Mouse (Mus musculus) hindbrain, postnatal 0 days (tissue): ENCODE data around the gene 9330182L06Rik. TPM values are rescaled to one million over a fixed set of nuclear protein-coding genes. Genes with fewer than 3 reads are reported as not detected.
A peak's percentile ranks its signal among the peaks of the same experiment; 100 is the strongest.

ENCODE experiments used
- ATAC-seq: fragments of 200-750 bp; cut with Nextera tagmentation; 2 replicates; pipeline ENCODE4 v1.8.0; 2017; ENCODE audit warnings: mild to moderate bottlenecking, moderate TSS enrichment, moderate library complexity
- DNase-seq: peaks from one replicate; pipeline ENCODE4 v3.0.0-alpha.2; 2015; ENCODE audit warnings: low spot score
- H3K27ac ChIP-seq: fragments of 300-500 bp; sonication (generic); 2 replicates; pipeline ENCODE4 v1.5.1; 2014; ENCODE audit warnings: mild to moderate bottlenecking
- H3K27me3 ChIP-seq: fragments of 300-500 bp; sonication (generic); 2 replicates; pipeline ENCODE4 v1.6.1; 2014; ENCODE audit warnings: low read length, mixed read lengths; ENCODE audit not compliant: insufficient read depth
- H3K36me3 ChIP-seq: fragments of 300-500 bp; sonication (generic); 2 replicates; pipeline ENCODE4 v1.6.1; 2014; ENCODE audit warnings: low read length, mixed read lengths; ENCODE audit not compliant: insufficient read depth
- H3K4me1 ChIP-seq: fragments of 300-500 bp; sonication (generic); 2 replicates; pipeline ENCODE4 v1.6.1; 2014; ENCODE audit warnings: antibody characterized with exemption, low read length, mixed read lengths; ENCODE audit not compliant: insufficient read depth
- H3K4me2 ChIP-seq: fragments of 300-500 bp; sonication (generic); 2 replicates; pipeline ENCODE4 v1.6.1; 2014; ENCODE audit warnings: low read depth, mild to moderate bottlenecking, low read length, moderate library complexity, mixed read lengths
- H3K4me3 ChIP-seq: fragments of 300-500 bp; sonication (generic); 2 replicates; pipeline ENCODE4 v1.5.1; 2014; ENCODE audit warnings: low read length
- H3K9ac ChIP-seq: fragments of 300-500 bp; sonication (generic); replicated peaks from 2 replicates; pipeline ENCODE4 v1.6.1; 2014; ENCODE audit warnings: mild to moderate bottlenecking, low read length, moderate library complexity, mixed read lengths
- H3K9me3 ChIP-seq: fragments of 300-500 bp; sonication (generic); 2 replicates; pipeline ENCODE4 v1.6.1; 2016; ENCODE audit warnings: low read length, mixed read lengths
- CTCF ChIP-seq: IDR thresholded peaks from 2 replicates; pipeline ENCODE4 v1.5.1; 2016; ENCODE audit warnings: antibody characterized with exemption, control low read depth, low read depth
- WGBS: fragments of 180-500 bp; shearing (Covaris S2); extraction: QIAGEN DNeasy Blood & Tissue Kit; methylation state at CpG from one replicate; pipeline ENCODE4 v1.1.7; 2014; 5-methylcytosine and 5-hydroxymethylcytosine counted together
- polyA plus RNA-seq: library from polyadenylated mRNA; unstranded; fragments of >200 nt; fragmentation: Nextera tagmentation; extraction: Ambion mirVana; gene quantifications from 2 replicates; pipeline ENCODE4 v1.2.1, GENCODE M21; 2015
- total RNA-seq: library from RNA; depleted of rRNA; stranded (reverse); fragments of >200 nt; gene quantifications from 2 replicates; pipeline ENCODE4 v1.2.3, GENCODE M21; 2014

9330182L06Rik gene
- total and polyA plus RNA-seq, 2 experiments from 2014 or later, result 25.5 to 35.2 TPM

- Histone ChIP-seq H3K4me3 (no peak overlapping the region), H3K9me3 (no peaks in the 10 kb centered on the region), H3K27ac (no peak overlapping the region), H3K9ac (no peak overlapping the region), H3K36me3 (no peaks in the 10 kb centered on the region), H3K4me1 (no peaks in the 10 kb centered on the region), H3K27me3 (no peaks in the 10 kb centered on the region), H3K4me2 (no peak overlapping the region)
- DNase-seq, result peak; percentile 88
- peak; percentile 85 for TF ChIP-seq CTCF
- 39% methylated on average over 10 of the region's 10 CpGs for WGBS
- ATAC-seq, result peak; percentile 69
These were observed 161.8 kb downstream of the 9330182L06Rik start for GRCm38 (mm10) chr5:9427581-9428241.

- 76% methylated on average over 3 of the region's 3 CpGs for WGBS
- DNase-seq (no peak), ATAC-seq (no peak)
- no peak for TF ChIP-seq CTCF
- H3K4me2 ChIP-seq, result no peak overlapping the region
- H3K36me3 ChIP-seq, result no peaks in the 10 kb centered on the region
- H3K27me3 ChIP-seq, result no peaks in the 10 kb centered on the region
- no peak overlapping the region for H3K9ac ChIP-seq
- H3K4me3 ChIP-seq, result no peak overlapping the region
- no peaks in the 10 kb centered on the region for H3K4me1 ChIP-seq
- H3K9me3 ChIP-seq, result no peaks in the 10 kb centered on the region
- no peak overlapping the region for H3K27ac ChIP-seq
These were observed 162.8 kb downstream of the 9330182L06Rik start for GRCm38 (mm10) chr5:9428728-9429127.

GRCm38 (mm10) chr5:9446146-9446545 is 180.2 kb downstream of the 9330182L06Rik start:
- H3K9me3 ChIP-seq, result no peaks in the 10 kb centered on the region
- H3K4me2 ChIP-seq, result no peak overlapping the region
- H3K4me1 ChIP-seq, result no peaks in the 10 kb centered on the region
- H3K27ac ChIP-seq, result no peak overlapping the region
- H3K36me3 ChIP-seq, result no peaks in the 10 kb centered on the region
- H3K9ac ChIP-seq, result no peak overlapping the region
- no peak for DNase-seq
- no peaks in the 10 kb centered on the region for H3K27me3 ChIP-seq
- no peak for TF ChIP-seq CTCF
- no peak overlapping the region for H3K4me3 ChIP-seq
- WGBS, result 32% methylated on average over 1 of the region's 1 CpGs
- no peak for ATAC-seq

GRCm38 (mm10) chr5:9448931-9449330 is 183.0 kb downstream of the 9330182L06Rik start:
- H3K4me2 ChIP-seq, result no peak overlapping the region
- H3K27me3 ChIP-seq, result no peaks in the 10 kb centered on the region
- no peaks in the 10 kb centered on the region for H3K4me1 ChIP-seq
- 69% methylated on average over 6 of the region's 6 CpGs for WGBS
- H3K36me3 ChIP-seq, result no peaks in the 10 kb centered on the region
- TF ChIP-seq CTCF, result no peak
- no peak overlapping the region for H3K27ac ChIP-seq
- ATAC-seq (peak; percentile 45; the same call in 1 of the 2 replicates), DNase-seq (peak; percentile 28)
- H3K4me3 ChIP-seq, result no peak overlapping the region
- no peaks in the 10 kb centered on the region for H3K9me3 ChIP-seq
- H3K9ac ChIP-seq, result no peak overlapping the region

- WGBS, result 62% methylated on average over 5 of the region's 5 CpGs
- H3K9ac ChIP-seq, result no peak overlapping the region
- TF ChIP-seq CTCF, result peak; percentile 71
- no peaks in the 10 kb centered on the region for H3K4me1 ChIP-seq
- peak; percentile 60 for DNase-seq
- H3K4me3 ChIP-seq, result no peak overlapping the region
- no peaks in the 10 kb centered on the region for H3K9me3 ChIP-seq
- no peak for ATAC-seq
- no peaks in the 10 kb centered on the region for H3K36me3 ChIP-seq
- no peaks in the 10 kb centered on the region for H3K27me3 ChIP-seq
- no peak overlapping the region for H3K4me2 ChIP-seq
- no peak overlapping the region for H3K27ac ChIP-seq
These were observed 183.7 kb downstream of the 9330182L06Rik start for GRCm38 (mm10) chr5:9449570-9449969.

GRCm38 (mm10) chr5:9453298-9453697 is 187.4 kb downstream of the 9330182L06Rik start:
- ATAC-seq, result no peak
- Histone ChIP-seq H3K4me2 (no peak overlapping the region), H3K9ac (no peak overlapping the region), H3K9me3 (no peaks in the 10 kb centered on the region), H3K4me1 (no peaks in the 10 kb centered on the region), H3K4me3 (no peak overlapping the region), H3K27ac (no peak overlapping the region), H3K36me3 (no peaks in the 10 kb centered on the region), H3K27me3 (no peaks in the 10 kb centered on the region)
- DNase-seq, result peak; percentile 5
- 90% methylated on average over 2 of the region's 2 CpGs for WGBS
- TF ChIP-seq CTCF, result peak; percentile 55

- 90% methylated on average over 3 of the region's 3 CpGs for WGBS
- no peak for TF ChIP-seq CTCF
- Histone ChIP-seq H3K4me1 (no peaks in the 10 kb centered on the region), H3K4me2 (no peak overlapping the region), H3K27me3 (no peaks in the 10 kb centered on the region), H3K4me3 (no peak overlapping the region), H3K9me3 (no peaks in the 10 kb centered on the region), H3K9ac (no peak overlapping the region), H3K36me3 (no peaks in the 10 kb centered on the region), H3K27ac (no peak overlapping the region)
- no peak for DNase-seq
- ATAC-seq, result no peak
These were observed 211.7 kb downstream of the 9330182L06Rik start for GRCm38 (mm10) chr5:9477587-9477986.
